Comparison of ENCODE assay signal across 26 mouse cellular contexts in the genomic region with DNA sequence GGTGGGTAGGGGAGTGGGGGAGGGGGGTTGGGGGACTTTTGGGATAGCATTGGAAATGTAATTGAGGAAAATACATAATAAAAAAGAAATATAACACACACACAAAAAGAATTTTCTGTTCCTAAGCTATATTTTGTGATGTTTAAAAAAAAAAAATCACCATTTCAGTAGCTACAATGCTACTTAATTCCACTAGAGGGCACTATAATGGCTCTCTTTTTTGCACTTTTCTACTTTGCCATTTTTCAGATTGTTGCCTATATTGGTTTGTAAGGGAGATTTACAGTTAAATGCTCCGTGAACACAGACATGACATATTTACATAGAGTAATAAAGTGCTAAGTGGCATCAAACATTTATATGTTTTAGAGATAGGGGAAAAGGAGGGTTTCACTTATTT.
DNase-seq lines count a peak whose midpoint lies in the region; ATAC-seq and TF ChIP-seq lines count a peak whose summit lies in the region.
"Had no signal": no experiment of that assay in that cellular context is flagged by ENCODE, and none has a peak within 500 bp of the region (broad histone marks: within the 10 kb centered on the region; RNA-seq: fewer than 3 reads in every experiment).

No protein-coding gene starts in this region.

- H3K9ac ChIP-seq in heart, postnatal 0 days (replicated peaks; ENCODE audit: low read depth, low read length), result no peak overlapping the region
- H3K9ac ChIP-seq in heart, embryonic 11.5 days (ENCODE audit: low read depth, low read length), result no peak overlapping the region
- H3K9ac ChIP-seq in liver, adult 2 months (ENCODE audit: low read depth, low read length), result no peak overlapping the region
- H3K9ac ChIP-seq in liver, embryonic 11.5 days (ENCODE audit: low read depth, low read length), result no peak overlapping the region
- no peak overlapping the region for H3K9ac ChIP-seq in midbrain, postnatal 0 days (replicated peaks; ENCODE audit: low read length, poor library complexity, severe bottlenecking)
- H3K9ac ChIP-seq in midbrain, embryonic 16.5 days (ENCODE audit: low read depth, low read length), result no peak overlapping the region
- H3K9ac ChIP-seq: embryonic facial prominence, embryonic 13.5 days; forebrain, embryonic 12.5 days; heart, embryonic 12.5 days; hindbrain, embryonic 13.5 days had no signal

- WGBS in heart, postnatal 0 days, result 32% methylated on average over 1 of the region's 1 CpGs
- WGBS in heart, embryonic 11.5 days (ENCODE audit: insufficient replicate concordance), result 35% methylated on average over 1 of the region's 1 CpGs
- 39% methylated on average over 1 of the region's 1 CpGs for WGBS in liver, adult 2 months
- 47% methylated on average over 1 of the region's 1 CpGs for WGBS in liver, embryonic 11.5 days
- 49% methylated on average over 1 of the region's 1 CpGs for WGBS in midbrain, postnatal 0 days
- 48% methylated on average over 1 of the region's 1 CpGs for WGBS in midbrain, embryonic 16.5 days

- no peaks in the 10 kb centered on the region for H3K4me1 ChIP-seq in heart, postnatal 0 days (ENCODE audit: control insufficient read depth, insufficient read depth)
- no peaks in the 10 kb centered on the region for H3K4me1 ChIP-seq in heart, embryonic 11.5 days (ENCODE audit: control insufficient read depth, insufficient read depth, low read length)
- H3K4me1 ChIP-seq in liver, adult 2 months (ENCODE audit: control insufficient read depth, insufficient read depth, low read length), result no peaks in the 10 kb centered on the region
- H3K4me1 ChIP-seq in liver, embryonic 11.5 days (replicated peaks; ENCODE audit: control insufficient read depth, insufficient read depth, low read length), result no peaks in the 10 kb centered on the region
- no peaks in the 10 kb centered on the region for H3K4me1 ChIP-seq in midbrain, postnatal 0 days (ENCODE audit: insufficient read depth, low read length)
- H3K4me1 ChIP-seq in midbrain, embryonic 16.5 days (ENCODE audit: control insufficient read depth, insufficient read depth, low read length), result no peaks in the 10 kb centered on the region
- H3K4me1 ChIP-seq: embryonic facial prominence, embryonic 13.5 days; forebrain, embryonic 12.5 days; heart, embryonic 12.5 days; hindbrain, embryonic 13.5 days had no signal

- H3K9me3 ChIP-seq in heart, postnatal 0 days (replicated peaks; ENCODE audit: control insufficient read depth, low read length), result no peaks in the 10 kb centered on the region
- H3K9me3 ChIP-seq in heart, embryonic 11.5 days (replicated peaks; ENCODE audit: control insufficient read depth, low read length), result no peaks in the 10 kb centered on the region
- no peaks in the 10 kb centered on the region for H3K9me3 ChIP-seq in liver, embryonic 11.5 days (ENCODE audit: control insufficient read depth, low read length)
- no peaks in the 10 kb centered on the region for H3K9me3 ChIP-seq in midbrain, postnatal 0 days (ENCODE audit: low read length)
- H3K9me3 ChIP-seq in midbrain, embryonic 16.5 days (replicated peaks; ENCODE audit: control insufficient read depth, low read length, poor library complexity, severe bottlenecking), result 0 out of 2 replicates have a peak, but pooled peaks cover 3% of the 10 kb centered on the region
- H3K9me3 ChIP-seq: embryonic facial prominence, embryonic 13.5 days; forebrain, embryonic 12.5 days; hindbrain, embryonic 13.5 days had no signal

- no peak for TF ChIP-seq POLR2A in liver, adult 2 months (IDR thresholded peaks at IDR 0.05; ENCODE audit: extremely low read depth, insufficient read depth, low read length)

- TF ChIP-seq EP300 in heart, postnatal 0 days (IDR thresholded peaks at IDR 0.05; ENCODE audit: low read depth), result no peak

- peak; percentile 23 for TF ChIP-seq CTCF in heart, postnatal 0 days (IDR thresholded peaks at IDR 0.05; ENCODE audit: low read depth)
- peak; percentile 27; the same call in 1 of the 2 replicates for TF ChIP-seq CTCF in liver, adult 2 months (IDR thresholded peaks at IDR 0.05; ENCODE audit: low read depth, low read length)
- peak; percentile 51 for TF ChIP-seq CTCF in midbrain, postnatal 0 days (IDR thresholded peaks at IDR 0.05)

- H3K4me2 ChIP-seq in heart, postnatal 0 days (ENCODE audit: low read depth, low read length), result no peak overlapping the region
- H3K4me2 ChIP-seq in heart, embryonic 11.5 days, result no peak overlapping the region
- H3K4me2 ChIP-seq in liver, embryonic 11.5 days, result no peak overlapping the region
- H3K4me2 ChIP-seq in midbrain, postnatal 0 days (ENCODE audit: low read depth, low read length, poor library complexity, severe bottlenecking), result no peak overlapping the region
- no peak overlapping the region for H3K4me2 ChIP-seq in midbrain, embryonic 16.5 days (ENCODE audit: low read length)
- H3K4me2 ChIP-seq: embryonic facial prominence, embryonic 13.5 days; forebrain, embryonic 12.5 days; heart, embryonic 12.5 days; hindbrain, embryonic 13.5 days had no signal

- no peak for ATAC-seq in heart, postnatal 0 days (ENCODE audit: insufficient read depth, low read depth)
- no peak for ATAC-seq in heart, embryonic 11.5 days (replicated peaks; ENCODE audit: insufficient number of reproducible peaks, low FRiP score, low TSS enrichment)
- no peak for ATAC-seq in liver, embryonic 11.5 days (replicated peaks; ENCODE audit: low FRiP score)
- no peak for ATAC-seq in midbrain, postnatal 0 days (ENCODE audit: low FRiP score)
- ATAC-seq in midbrain, embryonic 16.5 days, result no peak
- ATAC-seq: inflammation-experienced regulatory T-cells, adult 6 months had no signal

- no peak for DNase-seq in heart, postnatal 0 days (ENCODE audit: low spot score)
- no peak for DNase-seq in liver, adult 2 months (ENCODE audit: extremely low read depth, low read depth, low spot score)
- no peak for DNase-seq in liver, embryonic 11.5 days (ENCODE audit: low spot score)
- no peak for DNase-seq in midbrain, postnatal 0 days (ENCODE audit: low spot score)
- DNase-seq in right cerebral cortex, adult 2 months (ENCODE audit: low spot score in 2 of 2), result no peak
- no peak for DNase-seq in cerebellum, adult 9-10 months
- DNase-seq: adrenal gland, postnatal 10 days; B cell, adult 2 months; cerebellum, adult 18-20 months; cerebellum, postnatal 25 days; embryo, embryonic 11 days; gastrocnemius, postnatal 10 days; kidney, adult 8-10 months; kidney, postnatal 25 days; lung, adult 2 months; thymus, adult 2 months; thymus, postnatal 4 days had no signal

- no peak overlapping the region for H3K27ac ChIP-seq in heart, postnatal 0 days (ENCODE audit: low read depth)
- no peak overlapping the region for H3K27ac ChIP-seq in heart, embryonic 11.5 days (ENCODE audit: low read depth, low read length)
- no peak overlapping the region for H3K27ac ChIP-seq in liver, adult 2 months (replicated peaks; ENCODE audit: insufficient read depth, low read depth, low read length)
- no peak overlapping the region for H3K27ac ChIP-seq in liver, embryonic 11.5 days (ENCODE audit: low read depth, low read length)
- no peak overlapping the region for H3K27ac ChIP-seq in midbrain, postnatal 0 days (ENCODE audit: low read depth, low read length)
- no peak overlapping the region for H3K27ac ChIP-seq in midbrain, embryonic 16.5 days (ENCODE audit: low read length)
- H3K27ac ChIP-seq: embryonic facial prominence, embryonic 13.5 days; forebrain, embryonic 12.5 days; hindbrain, embryonic 13.5 days; macrophage had no signal

- no peaks in the 10 kb centered on the region for H3K27me3 ChIP-seq in heart, postnatal 0 days (ENCODE audit: control insufficient read depth, insufficient read depth, low read length)
- H3K27me3 ChIP-seq in heart, embryonic 11.5 days (ENCODE audit: control insufficient read depth, insufficient read depth, low read length), result no peaks in the 10 kb centered on the region
- no peaks in the 10 kb centered on the region for H3K27me3 ChIP-seq in liver, adult 2 months (ENCODE audit: control insufficient read depth, insufficient read depth, low read length)
- no peaks in the 10 kb centered on the region for H3K27me3 ChIP-seq in liver, embryonic 11.5 days (replicated peaks; ENCODE audit: control insufficient read depth, insufficient read depth, low read length)
- peaks cover 3% of the 10 kb centered on the region; the same call in 1 of the 2 replicates for H3K27me3 ChIP-seq in midbrain, postnatal 0 days (ENCODE audit: insufficient read depth, low read length)
- no peaks in the 10 kb centered on the region for H3K27me3 ChIP-seq in midbrain, embryonic 16.5 days (ENCODE audit: control insufficient read depth, insufficient read depth, low read depth, low read length)
- H3K27me3 ChIP-seq: embryonic facial prominence, embryonic 13.5 days; forebrain, embryonic 12.5 days; heart, embryonic 12.5 days; hindbrain, embryonic 13.5 days had no signal

- H3K36me3 ChIP-seq in heart, postnatal 0 days (replicated peaks; ENCODE audit: control insufficient read depth, insufficient read depth, low read length), result no peaks in the 10 kb centered on the region
- no peaks in the 10 kb centered on the region for H3K36me3 ChIP-seq in heart, embryonic 11.5 days (ENCODE audit: control insufficient read depth, insufficient read depth, low read length)
- H3K36me3 ChIP-seq in liver, adult 2 months (ENCODE audit: control insufficient read depth, insufficient read depth, low read length), result no peaks in the 10 kb centered on the region
- H3K36me3 ChIP-seq in liver, embryonic 11.5 days (ENCODE audit: control insufficient read depth, insufficient read depth, low read length), result no peaks in the 10 kb centered on the region
- H3K36me3 ChIP-seq in midbrain, postnatal 0 days (ENCODE audit: insufficient read depth, low read length), result no peaks in the 10 kb centered on the region
- H3K36me3 ChIP-seq in midbrain, embryonic 16.5 days (ENCODE audit: control insufficient read depth, insufficient read depth, low read length), result no peaks in the 10 kb centered on the region
- H3K36me3 ChIP-seq: embryonic facial prominence, embryonic 13.5 days; forebrain, embryonic 12.5 days; heart, embryonic 12.5 days; hindbrain, embryonic 13.5 days had no signal

- H3K4me3 ChIP-seq in heart, postnatal 0 days (ENCODE audit: low read depth, low read length), result no peak overlapping the region
- no peak overlapping the region for H3K4me3 ChIP-seq in heart, embryonic 11.5 days (ENCODE audit: low read depth, low read length)
- no peak overlapping the region for H3K4me3 ChIP-seq in liver, adult 2 months (ENCODE audit: insufficient read depth, low read depth, low read length)
- no peak overlapping the region for H3K4me3 ChIP-seq in liver, embryonic 11.5 days (ENCODE audit: low read depth, low read length)
- H3K4me3 ChIP-seq in midbrain, postnatal 0 days (ENCODE audit: low read depth, low read length), result no peak overlapping the region
- no peak overlapping the region for H3K4me3 ChIP-seq in midbrain, embryonic 16.5 days (ENCODE audit: low read depth, low read length)
- H3K4me3 ChIP-seq: embryonic facial prominence, embryonic 13.5 days; erythroblast, embryonic 14.5 days; forebrain, embryonic 12.5 days; heart, embryonic 12.5 days; hindbrain, embryonic 13.5 days had no signal

- H3K79me2 ChIP-seq in liver, adult 2 months (ENCODE audit: control insufficient read depth, insufficient read depth, low read length), result no peaks in the 10 kb centered on the region
